Mouse (Mus musculus) testis, adult 2 months (tissue): ENCODE data around the gene Foxa2. TPM values are rescaled to one million over a fixed set of nuclear protein-coding genes. Genes with fewer than 3 reads are reported as not detected.

Experiments used
- H3K27ac ChIP-seq: fragments of 200-500 bp; 2 replicates; pipeline ENCODE4 v1.5.1; 2012; ENCODE audit warnings: low read depth, low read length; ENCODE audit not compliant: control insufficient read depth, insufficient read depth
- H3K27me3 ChIP-seq: fragments of 200-500 bp; 2 replicates; pipeline ENCODE4 v1.6.1; 2012; ENCODE audit warnings: mild to moderate bottlenecking, low read length, moderate library complexity; ENCODE audit not compliant: control insufficient read depth, insufficient read depth
- H3K36me3 ChIP-seq: fragments of 200-500 bp; 2 replicates; pipeline ENCODE4 v1.6.1; 2012; ENCODE audit warnings: mild to moderate bottlenecking, low read length; ENCODE audit not compliant: control insufficient read depth, insufficient read depth
- H3K4me1 ChIP-seq: fragments of 200-500 bp; 2 replicates; pipeline ENCODE4 v1.6.1; 2012; ENCODE audit warnings: low read length; ENCODE audit not compliant: control insufficient read depth, insufficient read depth
- H3K4me3 ChIP-seq: fragments of 200-500 bp; 2 replicates; pipeline ENCODE4 v1.5.1; 2012; ENCODE audit warnings: low read depth, mild to moderate bottlenecking, low read length, moderate library complexity, mixed read lengths; ENCODE audit not compliant: control insufficient read depth
- CTCF ChIP-seq: fragments of 200-500 bp; IDR thresholded peaks from 2 replicates; pipeline ENCODE4 v1.5.1; 2012; ENCODE audit warnings: low read depth, mild to moderate bottlenecking, inconsistent platforms, low read length, moderate library complexity; ENCODE audit not compliant: control insufficient read depth, insufficient read depth, insufficient replicate concordance
- POLR2A ChIP-seq: fragments of 200-500 bp; IDR thresholded peaks from 2 replicates; pipeline ENCODE4 v1.6.1; 2012; ENCODE audit warnings: low read depth, mild to moderate bottlenecking, inconsistent platforms, low read length, moderate library complexity; ENCODE audit not compliant: control insufficient read depth
- polyA plus RNA-seq: library from polyadenylated mRNA; depleted of rRNA; stranded (reverse); fragments of >200 nt; gene quantifications from 2 replicates; pipeline ENCODE4 v1.2.3, GENCODE M21; 2012

Gene Foxa2
- polyA plus RNA-seq, 1 experiment = 0.23 TPM

DNA sequence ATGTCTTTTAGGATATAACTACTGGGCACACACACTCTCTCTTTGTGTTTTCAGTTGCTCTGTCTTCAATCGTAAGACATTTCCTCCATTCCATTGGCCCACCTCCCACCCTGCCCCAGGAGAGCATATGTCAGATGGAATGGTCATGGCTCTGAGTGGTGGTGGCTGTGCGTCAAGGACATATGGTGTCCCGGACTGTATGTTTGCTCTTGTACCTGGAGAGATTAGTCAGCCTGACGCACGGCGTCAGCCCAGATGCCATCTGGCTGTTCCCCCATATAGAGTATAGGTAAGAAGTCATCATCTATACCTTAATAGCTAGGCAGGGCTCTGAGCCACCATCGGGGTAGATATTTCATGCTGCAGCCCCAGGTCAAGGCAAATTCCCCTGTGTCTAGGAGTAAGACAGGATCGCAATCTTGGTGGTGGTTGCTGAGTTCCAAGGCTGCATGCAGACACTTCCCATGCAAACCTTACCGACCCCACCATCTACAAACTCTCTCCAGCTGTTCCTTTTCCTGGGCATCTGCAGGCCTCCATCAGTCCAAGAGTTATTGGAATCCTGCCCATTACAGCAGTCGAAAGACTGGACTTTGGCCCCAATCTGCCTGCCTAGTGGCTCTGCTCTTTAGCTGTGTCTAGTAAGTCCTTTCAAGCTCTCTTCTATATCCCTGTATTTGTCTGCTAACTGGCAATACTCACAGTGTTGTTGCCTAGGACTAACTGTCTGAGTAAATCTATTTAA is 53.7 kb downstream of the Foxa2 start:
- H3K4me3 ChIP-seq = no peak overlapping the region
- H3K4me1 ChIP-seq = no peaks in the 10 kb centered on the region
- H3K27me3 ChIP-seq = no peaks in the 10 kb centered on the region
- TF ChIP-seq CTCF = no peak
- no peak for TF ChIP-seq POLR2A
- H3K36me3 ChIP-seq = no peaks in the 10 kb centered on the region
- no peak overlapping the region for H3K27ac ChIP-seq
